Mouse (Mus musculus) ES-Bruce4 (cell line): ENCODE data around the gene Ugcg.

ENCODE experiments used
- CTCF ChIP-seq: IDR thresholded peaks from one replicate; pipeline ENCODE4 v1.8.1; 2011; ENCODE audit warnings: low read depth, low read length
- EP300 ChIP-seq: IDR thresholded peaks from 2 replicates; pipeline ENCODE4 v1.6.1; 2011; ENCODE audit warnings: low read depth, low read length; ENCODE audit not compliant: insufficient read depth
- POLR2A ChIP-seq: IDR thresholded peaks from one replicate; pipeline ENCODE4 v1.8.1; 2011; ENCODE audit warnings: low read length; ENCODE audit not compliant: insufficient read depth

DNA sequence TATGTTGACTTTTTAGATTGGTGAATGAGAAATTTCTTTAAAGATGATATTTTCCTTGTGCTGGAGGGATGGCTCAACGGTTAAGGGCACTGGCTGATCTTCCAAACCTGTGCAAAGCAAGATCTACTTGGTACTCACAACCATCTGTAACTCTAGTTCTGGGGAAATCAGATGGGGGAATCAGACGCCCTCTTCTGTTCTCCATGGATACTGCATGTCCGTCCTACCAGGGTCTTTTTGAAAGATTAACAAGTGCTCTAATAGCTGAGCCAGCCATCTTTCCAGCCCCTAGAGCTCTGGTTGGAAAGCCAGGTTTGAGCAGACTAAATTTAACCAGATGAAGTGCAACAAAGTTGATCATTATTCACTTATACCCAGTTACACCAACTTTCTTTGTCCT lies 1.8 kb upstream of the Ugcg start:
- TF ChIP-seq CTCF (no peak), POLR2A (no peak), EP300 (no peak)
